Mouse (Mus musculus) splenic B cell, adult 2 months (primary cell): Measurements from ENCODE around the gene Lrp2.

Experiments used
- DNase-seq: peaks from one replicate; pipeline ENCODE4 v3.0.0-alpha.2; 2011; ENCODE audit warnings: low read depth, low spot score
- H3K27me3 ChIP-seq: 2 replicates; pipeline ENCODE4 v1.6.1; 2012; ENCODE audit warnings: mild to moderate bottlenecking, low read length, moderate library complexity, mixed read lengths; ENCODE audit not compliant: control insufficient read depth, poor library complexity, insufficient read depth, severe bottlenecking
- H3K36me3 ChIP-seq: 2 replicates; pipeline ENCODE4 v1.6.1; 2012; ENCODE audit warnings: mild to moderate bottlenecking, low read length, moderate library complexity, mixed read lengths; ENCODE audit not compliant: control insufficient read depth, poor library complexity, insufficient read depth, severe bottlenecking

Lrp2 gene

DNA sequence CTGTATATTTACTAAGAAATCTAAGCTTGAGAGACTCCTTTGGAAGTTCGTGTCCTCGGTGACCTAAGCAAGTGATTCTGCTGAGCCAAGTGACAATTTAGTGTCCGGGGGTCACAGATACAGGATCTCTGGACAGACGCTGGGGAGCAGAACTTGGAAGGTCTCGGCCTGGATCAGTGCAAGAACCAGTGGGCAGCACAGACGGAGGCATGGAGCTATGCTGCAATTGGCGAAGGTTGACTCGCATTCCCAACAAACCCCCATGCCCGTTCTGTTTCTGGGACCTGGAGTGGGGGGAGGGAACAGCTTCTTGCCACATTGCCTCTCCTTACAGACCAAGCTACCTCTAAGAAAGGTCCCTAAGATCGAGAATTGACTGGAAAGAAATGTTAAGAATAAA, 158.7 kb downstream of the Lrp2 start:
- Histone ChIP-seq H3K27me3 (no peaks in the 10 kb centered on the region), H3K36me3 (no peaks in the 10 kb centered on the region)
- DNase-seq = no peak

DNA sequence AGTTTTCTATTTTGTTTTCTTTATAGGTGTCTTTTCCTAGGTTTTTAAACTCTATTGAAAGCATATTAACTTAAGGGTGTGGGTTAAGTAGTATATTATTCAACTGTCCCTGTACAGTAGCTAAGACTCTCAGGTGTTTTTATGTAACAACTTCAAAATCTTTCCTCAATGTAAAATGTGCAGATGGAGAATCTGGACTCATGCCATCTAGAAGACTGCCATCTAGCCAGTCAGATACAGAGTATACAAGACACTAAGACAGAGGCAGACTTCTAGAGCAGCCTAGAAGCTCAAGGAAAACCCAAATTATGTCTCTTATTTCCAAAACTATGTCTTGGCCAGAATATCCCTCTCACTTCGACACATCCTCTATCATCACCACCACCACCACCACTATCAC, 159.8 kb downstream of the Lrp2 start:
- no peak for DNase-seq
- no peaks in the 10 kb centered on the region for H3K36me3 ChIP-seq
- no peaks in the 10 kb centered on the region for H3K27me3 ChIP-seq

DNA sequence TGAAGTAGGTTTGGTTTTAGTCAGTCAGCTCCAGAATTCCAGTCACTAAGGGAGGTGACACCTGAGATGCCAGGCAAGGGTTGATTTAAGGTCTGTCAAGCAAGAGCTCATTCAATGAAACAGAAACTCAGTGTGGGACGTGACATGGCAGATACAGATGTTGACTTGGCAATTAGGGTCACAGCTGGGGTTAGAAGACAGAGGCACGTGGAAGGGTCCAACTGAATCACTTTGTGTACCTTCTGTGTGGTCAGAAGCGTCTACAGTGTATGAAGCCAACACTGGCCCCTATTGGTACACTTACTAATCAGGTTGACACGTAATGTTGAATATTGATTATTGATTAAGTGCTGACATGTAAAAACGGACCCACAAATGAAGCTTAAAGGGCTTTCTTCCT, 161.0 kb downstream of the Lrp2 start:
- Histone ChIP-seq H3K36me3 (no peaks in the 10 kb centered on the region), H3K27me3 (no peaks in the 10 kb centered on the region)
- no peak for DNase-seq

DNA sequence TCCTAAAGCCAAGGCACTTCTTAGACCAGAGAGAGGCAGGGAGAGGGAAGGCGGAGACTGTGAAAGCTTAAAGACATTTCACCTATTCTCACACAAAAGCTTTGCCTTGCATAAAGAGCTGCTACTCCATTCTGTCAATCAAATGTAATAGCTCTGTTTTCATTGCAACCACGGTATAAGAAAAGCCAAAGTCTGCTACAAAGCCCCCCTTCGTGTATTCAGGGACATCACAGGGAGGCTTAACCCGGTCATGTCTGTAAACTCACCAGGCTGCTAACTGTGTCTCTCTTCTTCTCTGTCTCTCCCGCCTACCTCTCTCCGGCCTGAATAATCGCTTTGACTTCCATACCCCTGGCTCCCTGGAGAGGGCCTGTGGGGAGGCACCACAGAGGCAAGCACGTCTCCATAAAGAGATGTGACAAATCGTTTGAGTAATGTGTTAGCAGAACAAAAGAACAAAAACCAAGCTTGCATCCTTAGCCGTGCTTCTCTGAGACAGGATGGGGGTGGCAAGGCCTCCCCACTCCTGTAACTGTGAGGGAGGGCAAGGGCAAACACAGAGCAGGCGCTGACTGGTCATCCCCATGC, 167.5 kb downstream of the Lrp2 start:
- no peak for DNase-seq

DNA sequence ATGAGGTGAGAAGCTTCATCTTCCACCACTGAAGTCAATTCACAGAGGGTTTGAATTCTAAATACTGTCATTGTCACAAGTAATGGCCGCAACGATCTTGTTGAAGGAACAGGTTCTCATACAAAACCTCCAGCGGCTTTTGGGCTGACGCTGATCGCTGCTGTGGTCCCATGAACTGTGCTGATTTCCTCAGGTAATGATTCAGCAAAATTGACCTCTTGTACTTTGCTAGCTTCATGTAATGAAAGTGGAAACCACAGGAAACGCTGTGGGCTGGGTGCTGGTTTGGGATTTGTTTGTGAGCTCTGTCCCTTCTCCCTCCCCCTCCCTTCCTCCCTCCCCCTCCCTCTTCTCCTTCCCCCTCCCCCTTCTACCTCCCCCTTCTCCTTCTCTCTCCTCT, 170.8 kb downstream of the Lrp2 start:
- DNase-seq = no peak
- H3K27me3 ChIP-seq = no peaks in the 10 kb centered on the region
- H3K36me3 ChIP-seq = no peaks in the 10 kb centered on the region

More for the DNA sequence above, 167.5 kb downstream of the Lrp2 start:
- Histone ChIP-seq H3K27me3 (no peaks in the 10 kb centered on the region), H3K36me3 (no peaks in the 10 kb centered on the region)

DNA sequence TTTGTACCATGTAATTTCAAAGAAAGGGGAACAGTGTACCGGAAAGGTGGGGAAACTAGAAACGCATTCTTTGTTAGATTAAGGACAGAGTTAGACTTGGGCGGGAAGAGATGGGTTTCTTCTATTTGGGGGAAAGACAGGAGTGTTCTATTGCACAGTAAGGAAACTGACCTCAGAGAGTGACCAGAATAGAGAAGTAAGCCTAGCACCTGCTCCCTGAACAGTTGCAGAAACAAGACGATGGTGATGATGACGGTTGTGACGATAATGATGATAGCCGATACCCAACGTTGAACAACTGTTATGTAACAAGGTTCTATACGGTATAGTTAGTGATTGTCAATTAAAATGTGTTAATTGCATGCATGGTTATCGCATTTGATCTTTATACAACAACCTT, 171.3 kb downstream of the Lrp2 start:
- no peaks in the 10 kb centered on the region for H3K27me3 ChIP-seq
- H3K36me3 ChIP-seq = no peaks in the 10 kb centered on the region
- no peak for DNase-seq

DNA sequence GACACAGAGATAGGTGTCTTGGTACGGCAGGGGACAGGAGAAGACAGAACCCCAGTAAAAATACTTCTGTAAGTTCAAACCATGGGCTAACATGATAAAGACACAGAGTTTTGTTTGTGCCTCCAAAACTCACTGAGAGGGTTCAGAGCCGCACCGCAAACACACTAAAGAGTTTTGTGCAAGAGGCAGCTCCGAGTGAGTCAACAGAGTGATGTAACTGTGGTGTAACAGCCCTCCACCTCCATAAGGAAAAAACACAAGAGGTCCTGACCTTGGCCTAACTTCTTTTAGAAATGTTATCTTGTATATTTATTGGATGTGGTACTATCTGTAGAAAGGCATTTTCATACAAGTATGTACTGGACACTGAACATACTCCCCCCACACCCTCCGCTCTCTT, 180.2 kb downstream of the Lrp2 start:
- H3K36me3 ChIP-seq = no peaks in the 10 kb centered on the region
- no peaks in the 10 kb centered on the region for H3K27me3 ChIP-seq
- DNase-seq = no peak

DNA sequence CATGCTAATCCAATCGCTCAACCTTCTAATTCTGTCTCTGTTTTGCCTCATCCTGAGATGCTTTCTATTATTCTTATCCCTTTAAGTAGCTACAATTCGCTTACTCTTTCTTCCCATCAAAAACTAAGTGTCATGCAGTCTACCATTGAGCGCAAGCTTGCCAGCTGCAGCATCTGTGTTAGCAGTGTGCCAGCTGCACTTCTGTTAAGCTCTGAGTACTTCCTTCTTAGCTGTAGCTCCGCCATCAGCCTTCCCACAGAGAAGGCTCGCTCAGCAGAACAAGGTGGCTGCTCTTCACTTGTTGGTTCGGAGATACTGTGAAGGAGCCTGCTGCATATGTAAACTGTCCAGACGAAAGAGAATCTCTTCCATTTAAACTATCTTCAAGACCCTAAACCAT, 183.6 kb downstream of the Lrp2 start:
- no peaks in the 10 kb centered on the region for H3K27me3 ChIP-seq
- DNase-seq = no peak

DNA sequence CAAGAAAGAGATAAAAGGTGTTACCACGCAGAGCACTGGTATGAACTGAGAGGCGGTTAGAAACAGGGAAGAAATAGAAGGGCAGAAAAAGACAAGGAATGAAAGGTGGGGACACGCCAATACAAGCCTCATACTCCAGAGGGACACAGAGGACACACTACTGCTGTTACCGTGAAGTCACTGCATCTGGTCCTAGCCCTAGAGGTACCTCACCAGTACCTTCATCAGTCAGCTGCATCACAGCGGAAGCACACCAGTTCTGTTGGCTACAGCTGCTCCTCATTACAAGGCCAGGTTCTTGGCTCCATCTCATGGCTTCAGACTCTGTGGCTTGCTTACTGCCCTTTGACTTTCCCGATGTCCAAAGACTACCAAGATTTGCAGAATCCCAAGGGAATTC, 184.0 kb downstream of the Lrp2 start:
- Histone ChIP-seq H3K36me3 (no peaks in the 10 kb centered on the region), H3K27me3 (no peaks in the 10 kb centered on the region)
- DNase-seq = no peak

More for the DNA sequence above, 183.6 kb downstream of the Lrp2 start:
- no peaks in the 10 kb centered on the region for H3K36me3 ChIP-seq

DNA sequence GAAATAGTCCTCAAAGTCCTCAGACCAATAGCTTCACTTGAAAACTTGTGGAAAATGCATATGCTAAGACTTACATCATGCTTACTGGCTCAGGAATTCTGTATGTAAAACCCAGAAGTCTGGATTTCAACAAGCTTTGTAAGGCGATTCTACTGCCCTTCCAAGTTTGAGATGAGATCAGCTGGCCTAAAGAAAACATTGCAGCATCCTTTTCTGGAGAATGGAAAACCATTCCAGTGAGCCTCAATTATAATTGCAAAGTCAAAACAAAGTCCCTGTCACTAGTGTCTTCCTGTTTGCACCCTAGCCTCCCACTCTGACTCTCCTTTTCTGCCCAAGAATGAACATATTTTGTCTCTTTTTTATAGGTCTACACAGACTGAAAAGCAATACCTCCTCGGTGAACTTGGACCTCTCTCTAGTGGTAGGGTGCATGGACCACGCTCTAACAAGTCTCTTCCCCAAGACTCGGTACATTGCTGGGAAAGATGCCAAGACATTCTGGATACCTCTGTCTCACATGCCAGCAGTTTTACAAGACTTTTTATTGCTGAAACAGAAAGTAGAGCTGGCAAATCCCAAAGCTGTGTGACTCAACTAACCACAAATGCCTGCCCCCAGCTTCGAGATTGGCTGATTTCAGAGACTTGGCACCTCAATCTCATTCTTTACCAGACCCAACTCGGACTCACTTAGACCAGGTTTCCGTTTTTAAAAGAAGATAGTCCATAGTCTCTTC, 184.8 kb downstream of the Lrp2 start:
- no peak for DNase-seq
- Histone ChIP-seq H3K36me3 (no peaks in the 10 kb centered on the region), H3K27me3 (no peaks in the 10 kb centered on the region)

DNA sequence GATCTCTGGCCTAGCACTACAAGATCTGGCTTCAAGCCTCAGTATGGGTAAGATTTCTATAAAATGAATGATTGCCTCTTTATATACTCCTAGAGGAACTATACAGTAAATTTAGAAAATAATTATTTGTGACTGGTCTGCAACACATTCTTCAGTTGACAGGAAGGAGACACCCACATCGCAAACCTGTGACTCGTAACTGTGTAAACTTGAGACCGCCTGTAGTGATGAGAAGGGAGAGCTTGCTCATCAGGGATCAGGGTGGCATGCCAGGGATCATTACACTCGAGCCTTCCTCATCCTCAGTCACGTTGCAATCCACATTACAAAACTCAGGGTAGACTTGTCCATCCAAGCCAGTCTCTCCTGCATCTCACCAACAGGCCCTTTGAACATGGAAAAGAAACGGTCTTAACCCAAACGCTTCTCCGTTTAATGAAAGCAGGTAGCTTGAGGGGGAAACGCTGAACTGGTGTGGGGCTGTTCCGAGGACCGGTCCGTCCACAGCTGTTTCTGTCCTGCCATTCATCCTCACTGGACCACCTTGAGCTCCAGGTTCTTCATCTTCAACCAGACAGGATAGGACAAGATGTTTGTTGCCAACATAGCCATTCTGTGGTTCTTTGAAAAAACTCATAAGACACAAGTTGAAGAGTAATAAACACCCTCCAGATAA, 189.0 kb downstream of the Lrp2 start:
- Histone ChIP-seq H3K27me3 (no peaks in the 10 kb centered on the region), H3K36me3 (no peaks in the 10 kb centered on the region)
- no peak for DNase-seq

DNA sequence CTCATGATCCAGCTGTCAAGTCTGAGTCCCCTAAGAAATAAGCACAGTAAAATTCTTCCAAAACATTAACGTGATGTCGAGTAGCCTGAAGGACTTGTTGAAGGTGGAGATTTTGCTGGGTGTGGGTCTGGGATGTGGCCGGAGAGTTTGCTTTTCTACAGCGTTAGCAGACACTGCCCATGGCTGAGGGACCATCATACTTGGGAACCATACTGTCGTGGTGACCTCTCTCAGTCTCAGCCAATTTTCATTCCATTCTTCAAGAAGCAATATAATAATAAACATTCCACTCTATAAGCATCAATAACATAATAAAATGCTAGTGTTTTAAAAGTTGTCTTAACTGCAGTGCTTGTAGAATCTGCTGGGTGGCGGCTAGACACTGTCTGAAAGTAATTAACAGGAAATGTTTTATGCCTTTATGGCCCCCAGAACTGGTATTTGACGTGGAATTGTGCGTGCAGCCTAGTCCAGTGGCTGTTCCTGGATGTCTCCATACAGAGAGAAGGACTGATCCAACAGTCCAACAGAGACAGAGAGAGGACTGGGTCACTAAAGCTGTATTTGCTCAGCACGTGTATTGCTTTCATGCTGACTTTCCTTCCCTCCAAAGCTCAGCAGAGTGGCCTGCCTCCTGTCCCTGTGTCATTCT, 190.1 kb downstream of the Lrp2 start:
- H3K27me3 ChIP-seq = no peaks in the 10 kb centered on the region
- DNase-seq = no peak
- no peaks in the 10 kb centered on the region for H3K36me3 ChIP-seq

DNA sequence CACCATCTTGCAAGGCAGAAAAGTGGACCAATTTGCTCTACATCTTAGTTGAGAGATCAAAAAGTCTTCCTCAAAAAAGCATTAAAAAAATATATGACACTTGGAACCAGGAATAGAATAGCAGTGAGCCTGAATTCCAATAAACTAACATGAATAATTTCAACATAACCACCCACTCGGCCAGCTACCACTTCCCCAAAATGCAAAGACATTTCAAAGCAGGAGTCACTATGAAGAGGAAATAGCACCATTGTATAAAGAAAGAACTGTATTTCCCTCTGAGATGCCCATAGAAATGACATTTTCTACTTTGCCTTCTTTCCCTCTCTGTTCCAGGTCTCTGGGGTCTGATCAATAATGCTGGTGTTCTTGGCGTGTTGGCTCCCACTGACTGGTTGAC, 191.9 kb downstream of the Lrp2 start:
- no peaks in the 10 kb centered on the region for H3K36me3 ChIP-seq
- H3K27me3 ChIP-seq = no peaks in the 10 kb centered on the region
- no peak for DNase-seq

DNA sequence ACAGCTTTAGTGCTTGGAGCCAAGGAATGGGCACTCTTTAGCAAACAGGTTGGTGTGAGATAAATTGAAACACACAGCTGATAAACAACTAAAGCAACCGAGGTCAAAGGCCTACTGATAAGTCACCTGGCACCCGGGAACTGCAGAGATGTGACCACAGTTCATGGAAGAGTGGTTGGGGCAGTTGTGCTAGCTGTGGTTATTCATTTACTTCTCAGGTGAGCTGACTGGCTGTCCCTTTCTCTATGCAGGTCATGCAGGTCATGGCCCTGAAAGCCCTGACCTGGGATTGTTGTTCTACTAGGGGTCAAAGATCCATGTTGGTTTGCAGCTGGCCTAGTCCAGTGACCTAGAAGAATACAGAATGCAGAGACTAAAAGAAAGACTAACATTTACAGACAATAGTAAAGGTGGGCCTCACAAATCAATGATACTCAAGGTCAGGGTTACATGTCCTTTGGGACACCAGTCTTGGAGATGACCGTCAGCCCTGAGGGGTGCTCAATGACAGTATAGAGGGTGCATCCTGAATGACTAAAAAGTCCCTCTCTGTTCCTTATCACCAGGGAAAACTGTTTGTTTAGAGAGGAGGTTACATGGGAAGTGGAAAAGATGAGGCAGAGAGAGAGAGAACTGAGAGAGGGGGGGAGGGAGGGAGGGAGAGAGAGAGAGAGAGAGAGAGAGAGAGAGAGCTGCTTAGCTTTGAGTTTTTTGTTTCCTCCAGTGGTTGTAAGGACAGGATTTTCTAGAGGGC, 199.6 kb downstream of the Lrp2 start:
- DNase-seq = no peak
- H3K27me3 ChIP-seq = no peaks in the 10 kb centered on the region
- no peaks in the 10 kb centered on the region for H3K36me3 ChIP-seq
